Mouse (Mus musculus): ENCODE data around the gene Ccdc117. TPM values are rescaled to one million over a fixed set of nuclear protein-coding genes. Genes with fewer than 3 reads are reported as not detected.

Ccdc117 gene
- polyA plus RNA-seq, 1 experiment: 9.5 TPM

GRCm38 (mm10) chr11:5522798-5523415, 19.1 kb downstream of the Ccdc117 start:
- TF ChIP-seq POLR2A (IDR thresholded peaks at IDR 0.05; ENCODE audit: extremely low read depth, insufficient read depth, low read length): no peak
- no peak for TF ChIP-seq CTCF (IDR thresholded peaks at IDR 0.05; ENCODE audit: extremely low read depth, insufficient read depth, low read length)
- Histone ChIP-seq H3K4me3 (ENCODE audit: insufficient read depth, low read length) (peak overlapping the region; percentile 94; the same call in 1 of the 2 replicates), H3K27ac (ENCODE audit: insufficient read depth, low read length) (no peak overlapping the region), H3K4me1 (ENCODE audit: control insufficient read depth, insufficient read depth, low read length) (peaks cover 7% of the 10 kb centered on the region)

GRCm38 (mm10) chr11:5521516-5522291, 20.3 kb downstream of the Ccdc117 start:
- H3K4me1 ChIP-seq (ENCODE audit: control insufficient read depth, insufficient read depth, low read length): peaks cover 7% of the 10 kb centered on the region
- peak overlapping the region; percentile 94 for H3K4me3 ChIP-seq (ENCODE audit: insufficient read depth, low read length)
- TF ChIP-seq CTCF (IDR thresholded peaks at IDR 0.05; ENCODE audit: extremely low read depth, insufficient read depth, low read length): peak; percentile 35
- peak; percentile 48; the same call in 1 of the 2 replicates for TF ChIP-seq POLR2A (IDR thresholded peaks at IDR 0.05; ENCODE audit: extremely low read depth, insufficient read depth, low read length)
- H3K27ac ChIP-seq (ENCODE audit: insufficient read depth, low read length): peak overlapping the region; percentile 95

DNA sequence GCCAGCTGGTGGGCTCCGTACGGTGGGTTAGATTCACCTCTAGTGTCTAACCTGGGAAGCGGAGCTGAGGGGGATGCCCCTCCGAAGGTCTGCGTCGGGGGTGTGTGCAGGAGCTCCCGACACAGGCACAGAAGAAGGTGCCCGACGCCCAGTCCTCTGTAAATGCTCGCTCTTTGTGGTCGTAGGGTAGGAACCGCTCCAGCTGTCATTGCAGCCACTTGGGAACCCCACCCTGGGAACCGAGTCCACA, 20.8 kb downstream of the Ccdc117 start:
- H3K27ac ChIP-seq (ENCODE audit: insufficient read depth, low read length): peak overlapping the region; percentile 95
- TF ChIP-seq POLR2A (IDR thresholded peaks at IDR 0.05; ENCODE audit: extremely low read depth, insufficient read depth, low read length) (no peak), CTCF (IDR thresholded peaks at IDR 0.05; ENCODE audit: extremely low read depth, insufficient read depth, low read length) (no peak)
- H3K4me3 ChIP-seq (ENCODE audit: insufficient read depth, low read length): peak overlapping the region; percentile 94

DNA sequence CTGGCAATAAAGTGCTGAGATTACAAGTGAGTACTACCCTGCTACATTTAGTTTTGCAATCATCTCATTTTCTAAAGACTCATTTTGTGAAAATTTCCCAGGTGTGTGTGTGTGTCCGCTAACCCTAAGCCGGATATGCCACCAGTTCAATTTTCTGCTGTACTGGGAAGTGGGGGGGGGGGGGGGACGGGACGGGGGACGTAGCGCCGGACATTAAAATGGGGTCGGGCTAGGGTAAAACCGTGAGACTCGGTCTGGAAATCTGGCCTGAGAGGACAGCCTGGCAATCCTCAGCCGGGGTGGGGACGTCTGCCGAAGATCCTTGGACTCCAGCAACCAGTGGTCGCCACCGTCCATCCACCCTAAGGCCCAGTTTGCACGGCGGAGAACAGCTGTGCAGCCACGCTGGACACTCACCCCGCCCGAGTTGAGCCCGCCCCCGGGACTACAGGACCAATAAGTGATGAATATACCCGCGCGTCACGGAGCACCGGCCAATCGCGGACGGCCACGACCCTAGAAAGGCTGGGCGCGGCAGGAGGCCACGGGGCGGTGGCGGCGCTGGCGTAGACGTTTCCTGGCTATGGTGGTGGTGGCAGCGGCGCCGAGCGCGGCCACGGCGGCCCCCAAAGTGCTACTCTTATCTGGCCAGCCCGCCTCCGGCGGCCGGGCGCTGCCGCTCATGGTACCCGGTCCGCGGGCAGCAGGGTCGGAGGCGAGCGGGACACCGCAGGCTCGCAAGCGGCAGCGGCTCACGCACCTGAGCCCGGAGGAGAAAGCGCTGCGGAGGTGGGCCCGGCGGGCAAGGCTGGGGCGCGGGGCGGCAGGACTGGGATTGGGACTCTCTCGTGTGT, 21.3 kb downstream of the Ccdc117 start, which contains the start of gene Xbp1:
Xbp1 (plus strand) TSS at position 248 of the 854 bp plus-strand sequence.
- H3K27ac ChIP-seq (ENCODE audit: insufficient read depth, low read length): peak within 1 kb of the TSS; percentile 95
- peak within 1 kb of the TSS; percentile 94 for H3K4me3 ChIP-seq (ENCODE audit: insufficient read depth, low read length)
- peaks cover 7% of the 10 kb centered on the region for H3K4me1 ChIP-seq (ENCODE audit: control insufficient read depth, insufficient read depth, low read length)
- TF ChIP-seq POLR2A (IDR thresholded peaks at IDR 0.05; ENCODE audit: extremely low read depth, insufficient read depth, low read length): peak; percentile 74; the same call in 1 of the 2 replicates
- no peak for TF ChIP-seq CTCF (IDR thresholded peaks at IDR 0.05; ENCODE audit: extremely low read depth, insufficient read depth, low read length)

More for the DNA sequence above, 20.8 kb downstream of the Ccdc117 start:
- peaks cover 7% of the 10 kb centered on the region for H3K4me1 ChIP-seq (ENCODE audit: control insufficient read depth, insufficient read depth, low read length)

DNA sequence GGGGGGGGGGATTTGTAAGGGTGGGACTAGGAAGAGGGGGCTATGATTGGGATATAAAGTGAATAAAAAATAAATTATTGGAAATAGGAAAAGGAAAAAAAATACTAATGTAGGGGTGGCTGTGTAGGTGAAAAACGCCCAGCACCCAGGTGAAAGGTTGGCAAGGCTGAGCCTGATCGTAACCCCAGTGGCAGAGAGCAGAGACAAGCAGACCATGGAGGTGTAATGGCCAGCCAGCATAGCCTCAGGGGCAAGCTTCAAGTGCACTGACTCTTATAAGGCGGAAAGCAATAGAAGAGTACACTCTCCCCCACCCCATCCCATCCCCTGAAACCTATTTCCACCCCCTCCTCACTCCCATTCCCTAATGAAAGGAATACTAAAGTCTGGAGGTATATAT, 22.3 kb downstream of the Ccdc117 start:
- TF ChIP-seq POLR2A (IDR thresholded peaks at IDR 0.05; ENCODE audit: extremely low read depth, insufficient read depth, low read length) (no peak), CTCF (IDR thresholded peaks at IDR 0.05; ENCODE audit: extremely low read depth, insufficient read depth, low read length) (no peak)
- no peak overlapping the region for H3K27ac ChIP-seq (ENCODE audit: insufficient read depth, low read length)
- H3K4me3 ChIP-seq (ENCODE audit: insufficient read depth, low read length): no peak overlapping the region; the same call in 1 of the 2 replicates
- H3K4me1 ChIP-seq (ENCODE audit: control insufficient read depth, insufficient read depth, low read length): peaks cover 7% of the 10 kb centered on the region

DNA sequence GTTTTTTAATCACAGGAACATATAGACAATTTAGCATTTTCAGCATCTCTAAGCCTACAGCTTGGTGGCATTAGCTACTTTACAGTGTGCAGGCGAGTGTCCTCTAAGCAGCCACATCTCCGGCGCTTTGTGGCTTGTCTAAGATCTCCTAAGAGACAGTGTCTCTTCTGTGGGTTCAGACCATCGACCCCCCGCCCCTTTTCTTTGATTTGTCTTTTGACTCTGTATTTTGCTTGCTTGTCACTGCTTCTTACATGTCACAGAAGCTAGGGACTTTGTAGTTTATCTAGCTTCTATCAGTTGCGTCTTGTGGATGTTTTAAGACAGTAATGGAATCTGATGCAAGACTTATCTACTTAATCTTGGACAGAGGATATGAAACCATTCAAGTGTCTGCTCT, 24.6 kb downstream of the Ccdc117 start:
- no peak overlapping the region for H3K27ac ChIP-seq (ENCODE audit: insufficient read depth, low read length)
- H3K4me1 ChIP-seq (ENCODE audit: control insufficient read depth, insufficient read depth, low read length): no peaks in the 10 kb centered on the region
- H3K4me3 ChIP-seq (ENCODE audit: insufficient read depth, low read length): no peak overlapping the region
- TF ChIP-seq CTCF (IDR thresholded peaks at IDR 0.05; ENCODE audit: extremely low read depth, insufficient read depth, low read length): no peak
- TF ChIP-seq POLR2A (IDR thresholded peaks at IDR 0.05; ENCODE audit: extremely low read depth, insufficient read depth, low read length): no peak

DNA sequence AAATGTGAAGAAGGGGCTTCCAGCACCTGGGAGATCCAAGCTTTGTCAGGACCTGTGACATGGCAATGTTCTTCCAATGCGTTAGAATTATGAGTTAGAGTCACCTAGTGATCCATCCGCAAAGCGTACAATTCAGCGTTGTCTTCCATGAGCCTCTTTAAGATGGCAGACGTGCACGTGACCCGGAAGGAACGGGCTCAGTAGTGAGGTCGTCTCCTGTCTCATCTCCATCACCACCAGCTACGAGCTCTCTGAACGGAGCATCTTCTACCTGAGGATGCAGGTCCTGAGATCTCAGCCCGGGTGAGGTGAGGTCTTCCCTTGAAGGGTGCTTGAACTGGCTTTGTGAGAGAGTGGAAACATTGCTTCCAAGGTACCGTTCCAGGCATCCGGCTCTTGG, 25.4 kb downstream of the Ccdc117 start:
- H3K4me3 ChIP-seq (ENCODE audit: insufficient read depth, low read length): no peak overlapping the region
- H3K4me1 ChIP-seq (ENCODE audit: control insufficient read depth, insufficient read depth, low read length): no peaks in the 10 kb centered on the region
- TF ChIP-seq POLR2A (IDR thresholded peaks at IDR 0.05; ENCODE audit: extremely low read depth, insufficient read depth, low read length) (no peak), CTCF (IDR thresholded peaks at IDR 0.05; ENCODE audit: extremely low read depth, insufficient read depth, low read length) (no peak)
- no peak overlapping the region for H3K27ac ChIP-seq (ENCODE audit: insufficient read depth, low read length)

DNA sequence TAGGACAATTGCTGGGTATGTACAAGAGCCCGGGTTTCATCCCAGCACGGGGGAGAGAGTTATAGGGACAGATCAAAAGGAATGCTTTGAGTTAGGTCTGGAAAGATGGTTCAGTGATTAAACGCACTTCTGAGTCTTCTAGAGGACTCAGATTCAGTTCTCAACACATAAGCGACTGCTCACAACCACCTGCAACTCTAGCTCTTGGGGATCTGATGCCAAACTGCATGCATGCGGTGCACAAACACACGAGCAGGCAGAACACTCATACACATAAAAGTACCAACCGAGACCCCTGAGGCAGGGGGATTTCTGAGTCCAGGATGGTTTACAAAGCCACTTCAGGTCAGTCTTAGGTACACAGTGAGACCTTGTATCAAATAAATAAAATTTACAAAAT, 25.8 kb downstream of the Ccdc117 start:
- H3K4me3 ChIP-seq (ENCODE audit: insufficient read depth, low read length): no peak overlapping the region
- TF ChIP-seq POLR2A (IDR thresholded peaks at IDR 0.05; ENCODE audit: extremely low read depth, insufficient read depth, low read length): no peak
- no peak for TF ChIP-seq CTCF (IDR thresholded peaks at IDR 0.05; ENCODE audit: extremely low read depth, insufficient read depth, low read length)
- H3K27ac ChIP-seq (ENCODE audit: insufficient read depth, low read length): no peak overlapping the region
- no peaks in the 10 kb centered on the region for H3K4me1 ChIP-seq (ENCODE audit: control insufficient read depth, insufficient read depth, low read length)

DNA sequence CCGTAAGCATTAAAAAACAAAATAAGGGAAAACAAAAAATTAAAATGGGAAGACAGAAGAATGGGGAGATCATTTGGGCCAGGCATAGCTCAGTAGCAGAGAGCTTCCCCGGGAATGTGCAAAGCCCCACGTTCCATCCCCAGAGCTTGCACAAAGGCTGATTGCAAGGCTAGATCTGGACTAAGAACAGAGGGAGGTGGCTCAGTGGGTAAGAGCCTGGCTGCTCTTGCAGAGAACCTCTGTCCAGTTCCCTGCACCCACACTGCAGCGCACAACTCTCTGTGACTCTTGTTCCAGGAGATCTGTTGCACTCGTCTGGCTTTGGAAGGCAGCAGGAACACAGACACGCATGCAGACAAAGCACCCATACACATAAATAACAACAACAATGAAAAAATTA, 26.3 kb downstream of the Ccdc117 start:
- Histone ChIP-seq H3K4me3 (ENCODE audit: insufficient read depth, low read length) (no peak overlapping the region), H3K27ac (ENCODE audit: insufficient read depth, low read length) (no peak overlapping the region), H3K4me1 (ENCODE audit: control insufficient read depth, insufficient read depth, low read length) (no peaks in the 10 kb centered on the region)
- TF ChIP-seq POLR2A (IDR thresholded peaks at IDR 0.05; ENCODE audit: extremely low read depth, insufficient read depth, low read length): no peak
- TF ChIP-seq CTCF (IDR thresholded peaks at IDR 0.05; ENCODE audit: extremely low read depth, insufficient read depth, low read length): no peak

All from cortical plate, adult 2 months (tissue).